Mouse (Mus musculus): ENCODE results near the gene Foxn3.

The Foxn3 gene

DNA sequence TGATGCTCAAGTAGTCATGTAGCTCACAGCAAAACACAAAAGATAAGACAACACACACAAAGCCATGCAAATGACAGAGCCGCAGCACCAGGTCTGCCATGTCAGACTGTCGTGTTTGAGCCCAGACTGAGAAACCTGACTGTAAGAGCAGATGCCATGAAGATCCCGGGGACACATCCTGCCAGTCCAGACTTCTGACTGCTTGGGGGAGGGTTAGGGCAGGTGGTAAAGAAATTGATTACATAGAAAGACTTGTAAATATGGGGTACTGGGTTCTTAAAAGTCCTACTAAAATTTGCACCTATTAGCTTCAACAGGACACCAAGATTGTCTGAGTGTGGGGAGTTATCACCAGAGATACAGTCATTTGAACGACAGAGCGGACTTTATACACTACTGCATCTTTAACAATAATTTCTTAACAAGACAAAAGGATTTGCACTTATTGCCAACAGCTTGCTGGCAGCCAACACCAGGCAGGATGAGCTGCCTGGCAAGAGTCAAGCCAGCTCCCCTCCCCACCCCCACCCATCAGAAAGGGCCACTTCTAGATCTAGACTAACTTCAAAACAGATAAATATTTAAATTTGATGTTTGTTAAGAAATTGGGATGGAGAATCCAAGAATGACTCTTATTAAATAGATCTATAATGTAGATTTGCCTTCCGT lies 256.7 kb downstream of the Foxn3 start:
- DNase-seq (ENCODE audit: inconsistent age in 2 of 2, low spot score in 1 of 2): no peak

DNA sequence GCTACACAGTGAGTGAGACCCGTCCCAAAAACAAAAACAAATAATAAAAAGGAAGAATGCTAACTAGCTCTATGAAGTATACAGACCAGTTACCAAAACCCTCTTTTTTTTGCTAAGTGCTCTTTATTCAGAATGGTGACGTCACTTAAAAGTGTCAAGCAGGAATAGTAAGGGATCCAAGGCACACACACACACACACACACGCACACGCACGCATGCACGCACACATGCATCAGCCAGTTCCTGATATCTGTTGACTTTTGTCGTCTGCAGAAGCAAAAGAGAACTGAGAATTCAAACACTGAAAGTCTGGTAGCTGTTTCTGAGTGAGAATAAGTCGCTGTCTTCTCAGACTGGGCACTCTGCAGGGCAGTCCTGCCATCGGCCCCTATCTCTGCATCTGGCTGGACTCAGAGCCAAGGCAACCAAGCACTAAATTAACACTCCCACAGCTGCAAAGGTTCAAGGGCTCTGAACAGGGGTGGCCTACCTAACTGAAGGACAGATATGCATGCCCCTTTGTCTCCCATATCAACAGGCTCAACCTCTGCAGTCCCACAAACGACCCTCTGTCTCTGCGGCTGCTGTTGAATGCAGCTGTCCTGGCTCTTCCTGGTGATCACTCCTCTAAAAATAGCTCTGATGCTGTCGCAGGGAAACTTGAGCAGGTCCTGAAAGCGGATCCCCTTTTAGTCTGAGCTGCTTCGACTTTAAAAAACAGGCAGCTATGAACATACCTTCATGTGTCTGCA lies 257.4 kb downstream of the Foxn3 start:
- peak in 1 of 2 experiments; percentile 50 for DNase-seq (ENCODE audit: inconsistent age in 2 of 2, low spot score in 1 of 2)

DNA sequence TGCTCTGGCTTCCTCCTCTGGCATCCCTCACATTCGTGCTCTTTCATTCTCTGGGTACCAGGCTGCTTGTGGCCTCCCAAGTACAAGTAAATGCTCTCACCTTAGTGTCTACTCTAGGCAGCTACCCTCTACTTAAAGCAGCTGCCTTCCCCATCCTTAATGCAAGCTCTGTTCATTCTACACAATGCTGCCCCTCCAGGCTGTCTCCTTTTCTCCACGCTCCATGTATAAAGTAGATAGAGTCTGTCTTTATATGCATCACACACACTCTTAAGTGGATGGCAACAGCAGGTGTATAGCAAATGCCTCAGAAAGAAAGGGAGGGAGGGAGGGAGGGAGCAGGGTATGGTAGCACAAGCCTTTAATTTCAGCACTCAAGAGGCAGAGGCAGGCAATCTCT lies 258.1 kb downstream of the Foxn3 start:
- no peak for DNase-seq (ENCODE audit: inconsistent age in 2 of 2, low spot score in 1 of 2)

DNA sequence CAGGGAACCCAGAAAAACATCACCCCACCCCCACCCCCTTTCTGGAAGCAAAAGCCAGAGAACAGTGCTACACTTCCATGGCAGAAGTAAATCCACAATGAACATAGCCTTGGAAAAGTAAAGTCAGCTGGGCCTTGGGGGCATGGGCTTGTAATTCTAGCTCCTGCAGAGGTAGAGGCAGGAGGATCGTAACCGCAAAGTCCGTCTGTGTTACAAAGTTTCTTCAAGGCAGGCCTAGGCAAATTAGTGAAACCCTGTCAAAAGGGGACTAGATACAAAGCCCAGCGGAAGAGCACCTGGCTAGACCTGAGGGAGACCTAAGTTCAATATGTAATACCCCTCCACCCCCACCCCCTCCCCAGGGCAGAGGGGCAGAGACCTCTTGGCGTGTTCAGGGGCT lies 259.3 kb downstream of the Foxn3 start:
- no peak for DNase-seq (ENCODE audit: inconsistent age in 2 of 2, low spot score in 1 of 2)

DNA sequence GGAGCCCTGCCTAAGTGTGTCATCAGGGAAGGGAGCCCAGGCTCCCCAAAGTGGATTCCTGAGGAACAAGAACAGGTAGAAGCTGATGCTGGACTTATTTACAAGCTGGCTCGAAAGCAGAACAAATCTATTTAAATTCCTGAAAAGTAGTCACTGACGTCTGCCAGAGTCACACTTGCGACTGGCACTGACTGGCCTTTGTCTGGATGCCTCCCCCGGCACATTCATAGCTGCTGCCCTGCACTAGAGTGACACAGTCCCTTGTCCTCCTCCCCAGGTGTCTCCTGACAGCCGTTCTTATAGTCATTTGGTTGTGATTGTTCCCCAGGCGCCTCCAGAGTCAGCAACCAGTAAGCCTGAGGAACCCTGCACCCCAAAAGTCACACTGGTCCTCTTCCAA lies 259.8 kb downstream of the Foxn3 start:
- no peak for DNase-seq (ENCODE audit: inconsistent age in 2 of 2, low spot score in 1 of 2)

DNA sequence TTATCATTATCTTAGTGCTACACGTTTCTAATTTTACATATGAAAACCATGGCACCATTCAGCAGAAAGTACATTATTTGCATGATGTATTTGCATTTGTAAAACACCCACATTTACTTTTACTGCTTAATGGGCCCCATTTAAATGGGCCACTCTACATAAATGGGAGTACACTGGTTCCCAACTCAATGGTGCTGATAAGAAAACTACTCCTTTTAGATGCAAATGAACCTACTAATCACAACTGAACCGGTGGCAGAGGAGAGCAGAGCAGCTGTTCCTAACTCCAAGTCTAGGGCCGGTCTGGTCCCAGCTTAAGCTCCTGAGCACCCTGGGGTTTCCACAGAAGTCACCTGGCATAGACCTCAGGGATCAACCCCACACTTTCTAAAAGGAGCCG lies 263.5 kb downstream of the Foxn3 start:
- no peak for DNase-seq (ENCODE audit: inconsistent age in 2 of 2, low spot score in 1 of 2)

DNA sequence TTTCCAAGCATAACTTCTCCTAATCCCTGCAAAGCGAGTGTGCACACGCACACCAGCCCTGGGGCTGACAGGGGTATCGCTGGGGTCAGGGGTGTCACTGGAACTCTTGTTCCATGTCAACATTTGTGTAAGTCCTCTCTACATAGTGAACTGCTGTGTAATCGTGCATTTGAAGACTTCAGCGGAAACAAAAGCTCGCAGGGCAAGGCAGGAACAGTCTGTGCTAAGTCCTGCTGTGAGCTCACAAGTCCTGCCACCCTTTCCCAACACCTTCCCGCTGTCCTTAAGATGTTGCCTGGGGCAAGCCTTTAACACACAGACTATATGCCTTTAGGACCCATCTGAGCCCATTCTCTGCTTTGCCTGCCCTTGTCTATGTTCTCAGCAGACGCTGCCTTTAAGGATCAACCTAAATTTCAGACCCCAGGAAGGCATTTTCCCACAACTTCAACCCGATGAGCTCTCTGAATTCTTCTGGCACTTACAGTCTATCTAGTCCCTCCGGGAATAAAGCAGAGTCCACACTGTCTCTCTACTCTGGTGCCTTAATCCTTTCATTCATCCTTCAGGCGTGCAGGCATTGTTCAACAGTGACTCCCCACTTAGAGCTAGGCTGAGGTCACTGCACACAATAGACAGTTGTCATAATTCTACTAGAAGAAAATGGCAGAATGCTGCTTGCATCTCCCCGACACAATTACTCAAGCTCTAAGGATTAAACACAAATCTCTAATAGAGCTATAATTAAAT lies 264.4 kb downstream of the Foxn3 start:
- DNase-seq (ENCODE audit: inconsistent age in 2 of 2, low spot score in 1 of 2): no peak

DNA sequence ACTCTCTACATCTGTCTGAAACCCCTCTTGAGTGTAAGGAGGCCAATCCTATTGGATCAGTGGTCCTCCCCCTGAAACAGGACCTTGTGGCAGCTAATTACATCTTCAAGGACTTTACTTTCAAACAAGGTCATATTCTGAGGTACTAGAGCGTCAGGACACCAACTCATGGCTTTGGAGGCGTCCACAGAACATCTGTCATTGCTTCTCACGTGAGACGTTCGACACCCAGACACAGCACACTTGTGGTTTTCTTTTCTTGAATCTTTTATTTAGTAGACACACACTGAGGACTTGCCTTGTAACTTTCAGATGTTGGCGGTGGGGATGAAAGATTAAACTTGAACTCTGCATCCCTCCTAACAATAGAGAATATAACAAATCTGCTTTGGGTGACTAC lies 265.1 kb downstream of the Foxn3 start:
- no peak for DNase-seq (ENCODE audit: inconsistent age in 2 of 2, low spot score in 1 of 2)

DNA sequence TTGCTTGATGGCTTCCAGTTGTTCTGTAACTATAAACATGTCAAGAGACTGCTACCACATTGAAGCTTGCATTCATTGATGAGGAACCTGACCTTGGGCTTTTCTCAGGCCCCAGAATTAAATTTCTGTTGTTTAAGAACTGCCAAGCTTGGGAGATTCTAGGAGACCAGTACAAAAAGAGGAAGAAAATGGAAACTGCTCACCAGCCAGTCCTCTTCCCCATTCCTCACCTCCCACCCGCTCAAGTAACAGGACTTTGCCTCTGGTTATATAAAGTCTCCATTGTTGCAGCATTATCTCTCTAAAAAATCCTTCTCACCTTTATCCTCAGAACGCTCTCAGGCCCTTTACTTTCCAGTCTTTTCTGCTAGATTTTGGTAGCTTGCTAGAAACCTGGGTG lies 265.6 kb downstream of the Foxn3 start:
- no peak for DNase-seq (ENCODE audit: inconsistent age in 2 of 2, low spot score in 1 of 2)

DNA sequence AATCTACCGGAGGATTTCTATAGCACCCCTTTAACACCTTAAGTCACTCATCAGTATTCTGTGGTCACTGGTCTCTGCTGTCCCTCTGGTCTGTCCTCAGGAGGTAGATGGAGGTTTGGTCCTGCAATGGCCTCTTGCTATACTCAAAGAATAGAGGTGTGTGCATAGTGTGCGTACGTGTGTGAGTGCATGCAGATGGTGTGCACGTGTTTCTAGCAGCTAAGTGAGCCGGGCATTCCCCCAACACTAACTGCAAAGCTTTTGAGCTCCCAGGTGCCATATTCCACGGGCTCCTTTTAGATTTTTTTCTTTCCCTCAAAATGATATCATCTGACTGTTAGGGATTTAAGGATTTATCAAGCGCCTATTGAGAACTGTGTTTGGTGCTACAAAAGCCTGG lies 269.9 kb downstream of the Foxn3 start:
- DNase-seq (ENCODE audit: inconsistent age in 2 of 2, low spot score in 1 of 2): no peak

DNA sequence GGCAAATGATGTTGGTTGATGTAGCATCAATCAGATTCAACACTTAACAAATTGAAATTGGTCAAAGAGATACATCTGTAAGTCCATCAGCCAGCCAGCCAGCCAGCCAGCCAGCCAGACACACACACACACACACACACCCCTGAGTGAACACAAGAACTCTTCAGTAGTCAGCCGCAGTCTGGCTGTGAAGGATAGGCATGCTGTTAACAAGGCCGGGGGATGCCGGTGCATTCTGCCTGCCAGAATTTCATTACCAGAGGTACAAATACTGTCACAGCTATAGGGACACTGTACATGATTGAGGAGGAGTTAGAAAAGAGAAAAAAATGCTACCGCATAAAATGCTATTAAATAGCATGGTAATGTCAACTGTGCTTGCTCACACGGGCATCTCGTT lies 271.2 kb downstream of the Foxn3 start:
- DNase-seq (ENCODE audit: inconsistent age in 2 of 2, low spot score in 1 of 2): no peak

DNA sequence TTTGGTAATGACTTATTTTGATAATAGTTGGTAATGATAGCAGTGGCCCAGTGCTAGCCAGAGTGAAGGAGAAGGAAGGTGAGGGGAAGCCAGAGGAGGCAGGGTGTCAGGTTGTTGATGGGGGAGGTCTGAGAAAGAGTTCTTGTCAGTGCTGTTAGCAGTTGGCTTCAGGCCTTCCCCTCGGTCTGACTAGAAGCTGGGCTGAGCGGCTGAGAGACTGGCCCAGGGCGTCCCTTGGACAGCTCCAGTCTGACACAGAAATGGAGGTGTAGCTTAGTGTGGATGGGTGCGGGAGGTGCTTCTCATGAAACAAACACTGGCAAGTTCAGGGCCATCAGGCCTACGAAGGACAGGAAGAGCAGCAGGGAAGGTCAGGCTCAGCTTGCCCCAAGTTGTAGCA lies 276.3 kb downstream of the Foxn3 start:
- peak in 1 of 2 experiments; percentile 61 for DNase-seq (ENCODE audit: inconsistent age in 2 of 2, low spot score in 1 of 2)

DNA sequence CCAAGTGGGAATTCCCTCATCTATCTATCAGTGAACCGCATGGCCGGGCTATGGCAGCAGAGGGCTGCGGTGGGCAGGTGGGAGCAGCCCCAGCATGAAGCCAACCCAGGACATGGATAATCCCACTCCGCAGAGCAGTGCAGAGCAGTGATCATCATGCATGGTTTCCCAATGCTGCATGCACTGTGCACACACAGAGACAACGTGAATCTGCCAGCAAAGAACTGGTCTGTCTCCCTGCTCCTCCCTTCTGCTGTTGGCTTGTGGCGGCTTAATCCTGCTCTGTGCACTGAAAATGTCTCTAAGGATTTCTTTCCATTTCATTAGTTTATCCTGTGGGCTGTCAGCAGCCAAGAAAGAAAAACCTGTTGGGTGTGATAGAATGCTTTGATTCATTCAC lies 276.7 kb downstream of the Foxn3 start:
- no peak for DNase-seq (ENCODE audit: inconsistent age in 2 of 2, low spot score in 1 of 2)

DNA sequence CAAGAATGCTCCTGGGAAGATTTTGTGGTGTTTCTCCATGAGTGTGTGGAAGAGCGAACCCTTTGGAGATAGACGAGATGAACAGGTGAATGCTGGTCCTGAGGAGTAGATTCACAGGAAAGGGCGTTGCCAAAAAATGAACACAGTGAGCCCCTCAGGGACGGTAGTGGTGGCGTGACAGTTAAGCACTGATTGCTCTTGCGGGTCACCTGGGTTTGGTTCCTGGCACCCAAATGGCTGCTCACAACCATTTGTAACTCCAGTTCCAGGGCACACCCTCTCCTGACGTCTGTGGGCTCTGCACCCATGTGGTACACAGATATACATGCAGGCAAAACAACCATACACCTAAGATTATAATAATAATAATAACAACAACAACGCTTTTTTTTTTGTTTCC lies 277.7 kb downstream of the Foxn3 start:
- DNase-seq (ENCODE audit: inconsistent age in 2 of 2, low spot score in 1 of 2): no peak

DNA sequence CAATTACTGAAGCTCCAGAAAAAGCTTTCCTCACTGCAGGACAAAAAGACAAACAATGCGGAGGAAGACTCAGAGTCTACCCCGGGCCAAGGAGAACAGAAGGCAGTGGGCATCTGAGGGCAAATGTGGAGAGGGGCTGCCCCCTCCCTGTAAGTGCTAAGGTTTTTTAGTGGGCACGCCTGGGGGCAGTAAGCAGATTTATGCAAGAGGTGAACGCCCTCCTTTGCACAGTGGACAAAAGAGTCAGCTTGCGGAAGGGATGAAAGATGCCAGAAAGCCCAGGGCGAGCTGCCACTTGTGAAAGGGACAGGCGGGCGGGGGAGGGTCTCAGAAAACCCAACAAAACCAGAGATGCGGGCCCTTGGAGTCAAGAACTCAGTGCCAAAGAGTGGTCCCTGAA lies 278.2 kb downstream of the Foxn3 start:
- DNase-seq (ENCODE audit: inconsistent age in 2 of 2, low spot score in 1 of 2): no peak

DNA sequence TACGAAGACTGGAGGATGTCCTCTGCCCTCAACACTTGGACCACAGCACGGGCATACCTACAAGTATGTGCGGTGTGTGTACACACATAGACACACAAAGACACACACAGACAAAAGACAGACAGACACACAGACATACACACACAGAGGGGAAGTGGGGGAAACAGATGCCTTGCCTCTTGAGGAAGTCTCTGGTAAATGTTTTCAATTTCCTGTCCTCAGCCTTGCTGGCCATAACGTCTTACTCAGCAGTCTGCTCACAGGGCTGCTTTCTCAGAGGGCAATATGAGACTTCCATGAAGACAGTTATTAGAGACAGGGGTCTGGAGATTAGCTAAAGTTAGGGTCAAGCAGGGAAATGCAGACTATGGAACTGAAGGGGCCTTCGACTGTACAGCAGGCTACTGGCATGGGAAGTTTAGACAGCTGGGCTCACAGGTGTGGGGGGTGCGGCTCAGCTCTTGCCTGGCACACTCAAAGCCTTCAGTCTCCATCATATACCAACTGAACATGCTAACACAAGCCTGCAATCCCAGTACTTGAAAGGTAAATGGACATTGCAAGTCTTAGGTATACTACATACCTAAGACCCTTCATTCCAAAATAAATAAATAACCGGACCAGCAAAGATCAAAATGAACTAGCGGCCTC lies 278.8 kb downstream of the Foxn3 start:
- no peak for DNase-seq (ENCODE audit: inconsistent age in 2 of 2, low spot score in 1 of 2)

DNA sequence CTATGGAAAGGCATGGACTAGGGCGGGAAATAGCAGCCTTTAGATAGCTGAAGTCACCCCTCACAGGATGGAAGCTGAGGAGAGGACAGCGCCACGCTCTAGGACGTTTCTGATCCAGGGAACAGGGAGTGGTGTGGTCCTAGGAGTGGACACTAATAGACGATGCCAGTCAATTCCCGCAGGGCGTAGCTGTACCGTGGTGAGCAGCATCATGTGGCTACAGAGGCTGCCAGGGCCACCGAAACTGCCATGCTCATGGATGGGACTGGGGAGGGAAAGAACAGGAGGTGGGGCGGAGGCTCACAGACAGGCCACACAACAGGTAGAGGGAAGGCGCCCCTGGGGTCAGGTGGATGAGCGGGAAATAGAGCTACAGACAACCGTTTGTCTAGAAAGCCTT lies 282.6 kb downstream of the Foxn3 start:
- DNase-seq (ENCODE audit: inconsistent age in 2 of 2, low spot score in 1 of 2): no peak

DNA sequence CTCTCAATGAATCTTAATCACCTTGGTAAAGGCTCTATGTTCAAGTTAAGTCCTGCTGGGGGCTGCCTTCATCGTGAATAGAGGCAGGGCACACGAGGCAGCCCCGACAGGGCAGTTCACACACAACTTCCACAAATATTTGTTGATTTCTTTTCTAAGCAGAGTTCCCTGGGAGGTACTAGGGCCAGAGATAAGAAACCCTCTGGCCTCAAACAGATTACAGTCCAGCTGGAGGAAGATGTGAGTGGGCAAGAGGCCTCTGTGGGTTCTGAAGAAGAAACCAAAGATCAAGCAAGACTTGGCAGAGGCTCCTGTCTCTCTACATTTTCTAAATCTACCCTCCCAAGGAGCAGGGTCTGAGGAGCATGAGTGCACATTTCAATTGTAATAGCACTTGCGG lies 283.1 kb downstream of the Foxn3 start:
- no peak for DNase-seq (ENCODE audit: inconsistent age in 2 of 2, low spot score in 1 of 2)

DNA sequence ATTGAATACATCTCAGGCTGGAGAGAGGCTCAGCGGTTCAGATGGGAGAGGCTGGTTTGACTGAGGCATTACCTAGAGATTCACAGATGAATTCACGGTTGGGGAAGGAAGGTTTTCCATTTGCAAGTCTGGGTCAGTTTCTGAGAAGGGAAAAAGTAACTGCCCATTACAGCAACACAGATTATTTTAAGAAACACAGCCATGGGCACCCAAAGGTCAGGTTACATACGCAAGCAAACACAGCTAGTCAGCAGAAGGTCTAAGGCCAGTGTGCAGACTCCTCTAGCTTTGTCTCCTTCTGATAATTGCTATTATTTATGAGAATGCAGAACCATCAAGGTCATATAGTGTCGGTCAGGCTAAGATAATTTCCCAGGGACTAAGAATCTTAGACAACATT lies 284.0 kb downstream of the Foxn3 start:
- peak; percentile 36 to 80 for DNase-seq (ENCODE audit: inconsistent age in 2 of 2, low spot score in 1 of 2)

DNA sequence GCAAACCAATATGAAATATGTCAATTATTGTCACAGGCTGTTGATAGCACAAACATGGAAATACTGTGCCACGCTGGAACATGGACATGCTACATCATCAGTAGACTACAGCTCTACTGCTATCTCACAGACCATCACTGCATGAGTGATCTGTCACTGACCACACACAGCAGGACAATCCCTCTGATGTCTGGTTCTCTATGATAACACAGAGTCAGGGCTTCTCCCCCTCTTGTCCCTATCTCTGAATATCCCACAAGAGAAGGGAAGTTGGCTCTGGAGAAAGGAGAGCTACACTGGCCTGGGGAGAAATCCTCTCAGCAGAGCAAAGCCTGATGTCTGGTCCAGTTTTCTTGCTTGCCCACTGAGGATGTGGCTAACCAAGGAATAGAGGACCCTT lies 288.8 kb downstream of the Foxn3 start:
- DNase-seq (ENCODE audit: inconsistent age in 2 of 2, low spot score in 1 of 2): no peak

DNA sequence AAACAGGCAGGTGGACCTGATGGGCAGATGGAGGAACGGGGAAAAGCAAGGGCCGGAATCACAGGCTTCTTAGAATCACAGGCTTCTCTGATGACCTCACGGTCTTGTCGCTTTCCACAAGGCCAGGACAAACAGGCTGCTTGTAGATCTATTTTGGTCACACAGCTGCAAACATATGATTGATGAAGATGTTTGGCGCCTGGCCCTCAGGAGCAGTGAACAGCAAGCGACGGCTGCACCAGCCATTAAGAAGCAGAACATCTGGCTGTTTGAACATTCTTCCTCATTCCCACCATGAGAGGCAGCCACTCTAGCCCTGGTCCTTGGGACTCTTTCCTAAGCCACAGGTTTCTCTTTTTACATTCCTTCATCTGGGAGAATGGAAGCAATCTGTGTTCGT lies 294.0 kb downstream of the Foxn3 start:
- peak; percentile 53 to 82 for DNase-seq (ENCODE audit: inconsistent age in 2 of 2, low spot score in 1 of 2)

DNA sequence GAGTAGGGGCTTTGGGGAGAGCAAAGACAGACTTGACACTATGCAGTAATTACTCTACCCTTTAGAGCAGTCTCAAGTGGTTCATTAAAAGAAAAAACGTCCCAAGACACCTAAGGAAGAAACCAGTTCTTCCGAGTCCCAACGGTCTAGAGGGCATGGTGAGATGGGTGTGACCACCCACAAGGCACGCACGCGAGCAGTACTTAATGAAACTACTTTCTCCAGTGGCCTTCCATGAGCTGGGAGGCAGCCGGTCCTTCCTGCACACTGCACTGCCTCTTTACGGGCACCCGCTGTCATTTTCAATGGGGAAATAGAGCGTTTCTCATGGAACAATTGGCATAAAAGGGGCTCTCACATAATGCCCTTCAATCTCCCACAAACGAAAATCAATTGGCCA lies 294.4 kb downstream of the Foxn3 start:
- DNase-seq (ENCODE audit: inconsistent age in 2 of 2, low spot score in 1 of 2): no peak

Measured in adrenal gland, adult (tissue).